Mouse (Mus musculus): ENCODE measurements around the gene 1700029P11Rik. TPM values are rescaled to one million over a fixed set of nuclear protein-coding genes. Genes with fewer than 3 reads are reported as not detected.

1700029P11Rik gene
- polyA plus RNA-seq (2014; fragmentation: Nextera tagmentation; extraction: Ambion mirVana), result not detected in 2 replicates

GRCm38 (mm10) chr15:81980321-81980720, at the start of gene 1700029P11Rik:
Gene 1700029P11Rik (plus strand): TSS chr15:81980540.
- Histone ChIP-seq H3K9me3 (ENCODE audit: control insufficient read depth, low read length) (peaks cover 1% of the 10 kb centered on the region; the same call in 1 of the 2 replicates), H3K4me3 (ENCODE audit: low read depth, low read length) (no peak within 1 kb of the TSS), H3K27me3 (replicated peaks; ENCODE audit: control insufficient read depth, insufficient read depth, low read length) (no peaks in the 10 kb centered on the region), H3K4me2 (no peak within 1 kb of the TSS), H3K36me3 (ENCODE audit: control insufficient read depth, insufficient read depth, low read length) (no peaks in the 10 kb centered on the region), H3K4me1 (replicated peaks; ENCODE audit: control insufficient read depth, insufficient read depth, low read length) (no peaks in the 10 kb centered on the region), H3K9ac (ENCODE audit: low read depth, low read length) (no peak within 1 kb of the TSS), H3K27ac (ENCODE audit: low read depth, low read length) (no peak within 1 kb of the TSS)
- DNase-seq (ENCODE audit: low spot score) (no peak), ATAC-seq (replicated peaks; ENCODE audit: low FRiP score) (no peak)
- 89% methylated on average over 23 of the region's 23 CpGs for WGBS

- 35% methylated on average over 12 of the region's 12 CpGs for WGBS
- peaks cover 9% of the 10 kb centered on the region; the same call in 1 of the 2 replicates for H3K4me1 ChIP-seq (replicated peaks; ENCODE audit: control insufficient read depth, insufficient read depth, low read length)
- ATAC-seq (replicated peaks; ENCODE audit: low FRiP score) (no peak), DNase-seq (ENCODE audit: low spot score) (no peak)
- H3K27me3 ChIP-seq (replicated peaks; ENCODE audit: control insufficient read depth, insufficient read depth, low read length), result peaks cover 13% of the 10 kb centered on the region; the same call in 1 of the 2 replicates
- H3K27ac ChIP-seq (ENCODE audit: low read depth, low read length), result no peak overlapping the region
- H3K9me3 ChIP-seq (ENCODE audit: control insufficient read depth, low read length), result no peaks in the 10 kb centered on the region
- no peak overlapping the region for H3K9ac ChIP-seq (ENCODE audit: low read depth, low read length)
- no peak overlapping the region for H3K4me2 ChIP-seq
- H3K4me3 ChIP-seq (ENCODE audit: low read depth, low read length), result no peak overlapping the region
- H3K36me3 ChIP-seq (ENCODE audit: control insufficient read depth, insufficient read depth, low read length), result no peaks in the 10 kb centered on the region
Observed at GRCm38 (mm10) chr15:81932951-81933470, 47.3 kb upstream of the 1700029P11Rik start.

- 88% methylated on average over 1 of the region's 1 CpGs for WGBS
- H3K27ac ChIP-seq (ENCODE audit: low read depth, low read length), result no peak overlapping the region
- no peaks in the 10 kb centered on the region for H3K9me3 ChIP-seq (ENCODE audit: control insufficient read depth, low read length)
- H3K36me3 ChIP-seq (ENCODE audit: control insufficient read depth, insufficient read depth, low read length), result no peaks in the 10 kb centered on the region
- H3K9ac ChIP-seq (ENCODE audit: low read depth, low read length), result no peak overlapping the region
- H3K27me3 ChIP-seq (replicated peaks; ENCODE audit: control insufficient read depth, insufficient read depth, low read length), result peaks cover 15% of the 10 kb centered on the region; the same call in 1 of the 2 replicates
- no peak overlapping the region for H3K4me3 ChIP-seq (ENCODE audit: low read depth, low read length)
- DNase-seq (ENCODE audit: low spot score) (no peak), ATAC-seq (replicated peaks; ENCODE audit: low FRiP score) (no peak)
- H3K4me2 ChIP-seq, result no peak overlapping the region
- peaks cover 9% of the 10 kb centered on the region; the same call in 1 of the 2 replicates for H3K4me1 ChIP-seq (replicated peaks; ENCODE audit: control insufficient read depth, insufficient read depth, low read length)
Observed at GRCm38 (mm10) chr15:81933986-81934385, 46.4 kb upstream of the 1700029P11Rik start.

GRCm38 (mm10) chr15:81935869-81936637, 44.3 kb upstream of the 1700029P11Rik start:
- Histone ChIP-seq H3K9ac (ENCODE audit: low read depth, low read length) (no peak overlapping the region), H3K9me3 (ENCODE audit: control insufficient read depth, low read length) (no peaks in the 10 kb centered on the region), H3K4me2 (peak overlapping the region; percentile 55), H3K36me3 (ENCODE audit: control insufficient read depth, insufficient read depth, low read length) (no peaks in the 10 kb centered on the region), H3K27ac (ENCODE audit: low read depth, low read length) (no peak overlapping the region), H3K27me3 (replicated peaks; ENCODE audit: control insufficient read depth, insufficient read depth, low read length) (peaks cover 15% of the 10 kb centered on the region; the same call in 1 of the 2 replicates), H3K4me3 (ENCODE audit: low read depth, low read length) (no peak overlapping the region), H3K4me1 (replicated peaks; ENCODE audit: control insufficient read depth, insufficient read depth, low read length) (peaks cover 9% of the 10 kb centered on the region)
- 47% methylated on average over 7 of the region's 7 CpGs for WGBS
- DNase-seq (ENCODE audit: low spot score), result no peak
- no peak for ATAC-seq (replicated peaks; ENCODE audit: low FRiP score)

- Histone ChIP-seq H3K9ac (ENCODE audit: low read depth, low read length) (peak within 1 kb of the TSS; percentile 30; the same call in 1 of the 2 replicates), H3K4me3 (ENCODE audit: low read depth, low read length) (peak within 1 kb of the TSS; percentile 38), H3K4me2 (peak within 1 kb of the TSS; percentile 55), H3K27ac (ENCODE audit: low read depth, low read length) (no peak within 1 kb of the TSS), H3K4me1 (replicated peaks; ENCODE audit: control insufficient read depth, insufficient read depth, low read length) (peaks cover 9% of the 10 kb centered on the region), H3K27me3 (replicated peaks; ENCODE audit: control insufficient read depth, insufficient read depth, low read length) (peaks cover 15% of the 10 kb centered on the region; the same call in 1 of the 2 replicates), H3K36me3 (ENCODE audit: control insufficient read depth, insufficient read depth, low read length) (no peaks in the 10 kb centered on the region), H3K9me3 (ENCODE audit: control insufficient read depth, low read length) (no peaks in the 10 kb centered on the region)
- DNase-seq (ENCODE audit: low spot score) (no peak), ATAC-seq (replicated peaks; ENCODE audit: low FRiP score) (0 out of 2 replicates have a peak, but pooled peaks have one; percentile 14)
- 3% methylated on average over 12 of the region's 12 CpGs for WGBS
Observed at GRCm38 (mm10) chr15:81936679-81937078, 43.7 kb upstream of the 1700029P11Rik start, which contains the start of gene Csdc2. Gene Csdc2 (plus strand): TSS chr15:81936759.

- Histone ChIP-seq H3K36me3 (ENCODE audit: control insufficient read depth, insufficient read depth, low read length) (no peaks in the 10 kb centered on the region), H3K27ac (ENCODE audit: low read depth, low read length) (no peak overlapping the region), H3K4me2 (peak overlapping the region; percentile 55), H3K9ac (ENCODE audit: low read depth, low read length) (peak overlapping the region; percentile 30; the same call in 1 of the 2 replicates), H3K4me3 (ENCODE audit: low read depth, low read length) (peak overlapping the region; percentile 38), H3K27me3 (replicated peaks; ENCODE audit: control insufficient read depth, insufficient read depth, low read length) (peaks cover 15% of the 10 kb centered on the region; the same call in 1 of the 2 replicates), H3K9me3 (ENCODE audit: control insufficient read depth, low read length) (no peaks in the 10 kb centered on the region), H3K4me1 (replicated peaks; ENCODE audit: control insufficient read depth, insufficient read depth, low read length) (peaks cover 12% of the 10 kb centered on the region)
- 16% methylated on average over 19 of the region's 19 CpGs for WGBS
- DNase-seq (ENCODE audit: low spot score) (no peak), ATAC-seq (replicated peaks; ENCODE audit: low FRiP score) (no peak)
Observed at GRCm38 (mm10) chr15:81937098-81937972, 43.0 kb upstream of the 1700029P11Rik start.

- Histone ChIP-seq H3K4me3 (ENCODE audit: low read depth, low read length) (no peak overlapping the region), H3K9me3 (ENCODE audit: control insufficient read depth, low read length) (no peaks in the 10 kb centered on the region), H3K27ac (ENCODE audit: low read depth, low read length) (no peak overlapping the region), H3K36me3 (ENCODE audit: control insufficient read depth, insufficient read depth, low read length) (no peaks in the 10 kb centered on the region), H3K27me3 (replicated peaks; ENCODE audit: control insufficient read depth, insufficient read depth, low read length) (peaks cover 15% of the 10 kb centered on the region; the same call in 1 of the 2 replicates), H3K4me1 (replicated peaks; ENCODE audit: control insufficient read depth, insufficient read depth, low read length) (peaks cover 17% of the 10 kb centered on the region), H3K4me2 (no peak overlapping the region), H3K9ac (ENCODE audit: low read depth, low read length) (no peak overlapping the region)
- no peak; the same call in 1 of the 2 replicates for ATAC-seq (replicated peaks; ENCODE audit: low FRiP score)
- no peak for DNase-seq (ENCODE audit: low spot score)
- 27% methylated on average over 2 of the region's 2 CpGs for WGBS
Observed at GRCm38 (mm10) chr15:81938246-81938645, 42.1 kb upstream of the 1700029P11Rik start.

- ATAC-seq (replicated peaks; ENCODE audit: low FRiP score), result no peak
- H3K9ac ChIP-seq (ENCODE audit: low read depth, low read length), result no peak overlapping the region
- no peak overlapping the region for H3K4me2 ChIP-seq
- 85% methylated on average over 10 of the region's 10 CpGs for WGBS
- H3K9me3 ChIP-seq (ENCODE audit: control insufficient read depth, low read length), result no peaks in the 10 kb centered on the region
- peaks cover 19% of the 10 kb centered on the region for H3K4me1 ChIP-seq (replicated peaks; ENCODE audit: control insufficient read depth, insufficient read depth, low read length)
- no peak overlapping the region for H3K27ac ChIP-seq (ENCODE audit: low read depth, low read length)
- H3K36me3 ChIP-seq (ENCODE audit: control insufficient read depth, insufficient read depth, low read length), result no peaks in the 10 kb centered on the region
- DNase-seq (ENCODE audit: low spot score), result no peak
- peaks cover 15% of the 10 kb centered on the region; the same call in 1 of the 2 replicates for H3K27me3 ChIP-seq (replicated peaks; ENCODE audit: control insufficient read depth, insufficient read depth, low read length)
- H3K4me3 ChIP-seq (ENCODE audit: low read depth, low read length), result no peak overlapping the region
Observed at GRCm38 (mm10) chr15:81939157-81939715, 41.1 kb upstream of the 1700029P11Rik start.

Data from liver, embryonic 11.5 days (tissue).